ENCODE assay signal across 22 mouse cellular contexts in genomic region chr10:18224386-18224785, GRCm38 (mm10). TPM values are rescaled to one million over a fixed set of nuclear protein-coding genes. Genes with fewer than 3 reads are reported as not detected.
DNase-seq lines count a peak whose midpoint lies in the region; ATAC-seq and TF ChIP-seq lines count a peak whose summit lies in the region.
"Had no signal": no experiment of that assay in that cellular context is flagged by ENCODE, and none has a peak within 500 bp of the region (broad histone marks: within the 10 kb centered on the region; RNA-seq: fewer than 3 reads in every experiment).

No protein-coding gene starts in this region.

- H3K4me2 ChIP-seq in forebrain, embryonic 14.5 days (ENCODE audit: low read length): no peak overlapping the region
- no peak overlapping the region for H3K4me2 ChIP-seq in forebrain, embryonic 11.5 days (ENCODE audit: low read depth, low read length, severe bottlenecking)
- H3K4me2 ChIP-seq in kidney, embryonic 16.5 days (replicated peaks; ENCODE audit: low read depth, low read length): no peak overlapping the region
- H3K4me2 ChIP-seq: heart, embryonic 13.5 days; limb, embryonic 13.5 days; liver, embryonic 13.5 days; lung, embryonic 14.5 days had no signal

- H3K9ac ChIP-seq in forebrain, embryonic 14.5 days (ENCODE audit: low read length): no peak overlapping the region
- no peak overlapping the region for H3K9ac ChIP-seq in forebrain, embryonic 11.5 days (ENCODE audit: low read length)
- no peak overlapping the region for H3K9ac ChIP-seq in kidney, embryonic 16.5 days (replicated peaks; ENCODE audit: low read length)
- H3K9ac ChIP-seq: heart, embryonic 13.5 days; limb, embryonic 13.5 days; liver, embryonic 13.5 days; lung, embryonic 14.5 days had no signal

- TF ChIP-seq POLR2A in thymus, adult 2 months (IDR thresholded peaks at IDR 0.05; ENCODE audit: control insufficient read depth, extremely low read depth, insufficient read depth, low read length, poor library complexity): no peak

- H3K27ac ChIP-seq in forebrain, embryonic 14.5 days (ENCODE audit: low read depth, low read length): no peak overlapping the region
- no peak overlapping the region for H3K27ac ChIP-seq in forebrain, embryonic 11.5 days (ENCODE audit: low read depth, low read length)
- peak overlapping the region; percentile 74 for H3K27ac ChIP-seq in layer of hippocampus, adult 2 months
- H3K27ac ChIP-seq in kidney, embryonic 16.5 days (ENCODE audit: low read length): no peak overlapping the region
- no peak overlapping the region for H3K27ac ChIP-seq in thymus, adult 2 months (ENCODE audit: control insufficient read depth, insufficient read depth, low read length)
- H3K27ac ChIP-seq: heart, embryonic 13.5 days; kidney, postnatal 0 days; limb, embryonic 13.5 days; liver, embryonic 13.5 days; midbrain, embryonic 10.5 days had no signal

- H3K27me3 ChIP-seq in forebrain, embryonic 14.5 days (replicated peaks; ENCODE audit: control insufficient read depth, insufficient read depth, low read length): no peaks in the 10 kb centered on the region
- H3K27me3 ChIP-seq in forebrain, embryonic 11.5 days (ENCODE audit: control insufficient read depth, insufficient read depth, low read length): no peaks in the 10 kb centered on the region
- H3K27me3 ChIP-seq in kidney, embryonic 16.5 days (ENCODE audit: insufficient read depth, low read length): no peaks in the 10 kb centered on the region
- no peaks in the 10 kb centered on the region for H3K27me3 ChIP-seq in thymus, adult 2 months (ENCODE audit: control insufficient read depth, insufficient read depth, low read length)
- H3K27me3 ChIP-seq: heart, embryonic 13.5 days; limb, embryonic 13.5 days; liver, embryonic 13.5 days had no signal

- DNase-seq in forebrain, embryonic 14.5 days (ENCODE audit: low spot score): peak; percentile 6
- DNase-seq in forebrain, embryonic 11.5 days (ENCODE audit: low spot score): no peak
- peak; percentile 20 for DNase-seq in cerebellum, adult 8-10 months
- DNase-seq in cerebellum, postnatal 10 days: peak; percentile 50 to 54
- peak; percentile 41 to 63 for DNase-seq in layer of hippocampus, adult 2 months (ENCODE audit: low spot score in 2 of 2)
- no peak for DNase-seq in thymus, adult 2 months
- DNase-seq: gastrocnemius, postnatal 14 days; heart, adult 18-20 months; liver, embryonic 13.5 days; lung, embryonic 14.5 days; lung, postnatal 36 days; retina, postnatal 1 day; thymus, postnatal 14 days had no signal

- WGBS in forebrain, embryonic 14.5 days: 95% methylated on average over 3 of the region's 3 CpGs
- WGBS in forebrain, embryonic 11.5 days: 88% methylated on average over 3 of the region's 3 CpGs
- 69% methylated on average over 3 of the region's 3 CpGs for WGBS in kidney, embryonic 16.5 days
- WGBS in thymus, adult 2 months: 98% methylated on average over 3 of the region's 3 CpGs

- H3K36me3 ChIP-seq in forebrain, embryonic 14.5 days (ENCODE audit: control insufficient read depth, insufficient read depth, low read length): no peaks in the 10 kb centered on the region
- H3K36me3 ChIP-seq in forebrain, embryonic 11.5 days (ENCODE audit: control insufficient read depth, insufficient read depth, low read length): no peaks in the 10 kb centered on the region
- H3K36me3 ChIP-seq in kidney, embryonic 16.5 days (ENCODE audit: insufficient read depth, low read length): no peaks in the 10 kb centered on the region
- H3K36me3 ChIP-seq in thymus, adult 2 months (ENCODE audit: control insufficient read depth, insufficient read depth, low read length): no peaks in the 10 kb centered on the region
- H3K36me3 ChIP-seq: heart, embryonic 13.5 days; limb, embryonic 13.5 days; liver, embryonic 13.5 days; midbrain, embryonic 10.5 days had no signal

- no peak overlapping the region for H3K4me3 ChIP-seq in forebrain, embryonic 14.5 days (ENCODE audit: low read depth, low read length)
- no peak overlapping the region for H3K4me3 ChIP-seq in forebrain, embryonic 11.5 days (ENCODE audit: low read depth, low read length)
- no peak overlapping the region for H3K4me3 ChIP-seq in layer of hippocampus, adult 2 months
- H3K4me3 ChIP-seq in kidney, embryonic 16.5 days (ENCODE audit: low read length): no peak overlapping the region
- no peak overlapping the region for H3K4me3 ChIP-seq in thymus, adult 2 months (ENCODE audit: control insufficient read depth, insufficient read depth, low read length)
- H3K4me3 ChIP-seq: heart, embryonic 13.5 days; limb, embryonic 13.5 days; liver, embryonic 13.5 days; midbrain, embryonic 10.5 days had no signal

- no peaks in the 10 kb centered on the region for H3K4me1 ChIP-seq in forebrain, embryonic 14.5 days (ENCODE audit: control insufficient read depth, insufficient read depth, low read length)
- no peaks in the 10 kb centered on the region for H3K4me1 ChIP-seq in forebrain, embryonic 11.5 days (replicated peaks; ENCODE audit: control insufficient read depth, insufficient read depth, low read length)
- no peaks in the 10 kb centered on the region for H3K4me1 ChIP-seq in kidney, embryonic 16.5 days (ENCODE audit: insufficient read depth, low read length)
- H3K4me1 ChIP-seq in thymus, adult 2 months (replicated peaks; ENCODE audit: control insufficient read depth, insufficient read depth, low read length): no peaks in the 10 kb centered on the region
- H3K4me1 ChIP-seq: heart, embryonic 13.5 days; limb, embryonic 13.5 days; liver, embryonic 13.5 days; midbrain, embryonic 10.5 days had no signal

- no peaks in the 10 kb centered on the region for H3K9me3 ChIP-seq in forebrain, embryonic 14.5 days (replicated peaks; ENCODE audit: control insufficient read depth, low read length)
- H3K9me3 ChIP-seq in forebrain, embryonic 11.5 days (ENCODE audit: control insufficient read depth, low read length): no peaks in the 10 kb centered on the region
- H3K9me3 ChIP-seq in kidney, embryonic 16.5 days (ENCODE audit: low read length): no peaks in the 10 kb centered on the region
- H3K9me3 ChIP-seq: heart, embryonic 13.5 days; limb, embryonic 13.5 days; liver, embryonic 13.5 days; midbrain, embryonic 10.5 days had no signal

- ATAC-seq in forebrain, embryonic 14.5 days: peak; percentile 50; the same call in 1 of the 2 replicates
- no peak for ATAC-seq in forebrain, embryonic 11.5 days (replicated peaks; ENCODE audit: low FRiP score)
- ATAC-seq in kidney, embryonic 16.5 days (ENCODE audit: low FRiP score, low TSS enrichment): no peak
- ATAC-seq: hindbrain, embryonic 16.5 days; intestine, embryonic 16.5 days had no signal

- no peak for TF ChIP-seq CTCF in layer of hippocampus, adult 2 months (conservative IDR thresholded peaks at IDR 0.05)
- TF ChIP-seq CTCF in thymus, adult 2 months (IDR thresholded peaks at IDR 0.05; ENCODE audit: borderline replicate concordance, control insufficient read depth, extremely low read depth, insufficient read depth, low read length, poor library complexity): no peak

RNA-seq across cellular contexts. Expression of gene Ccdc28a, which starts 10.4 kb away (rescaled TPM):
- 8.9 and 10.3 TPM in 2 replicates for polyA plus RNA-seq in forebrain, embryonic 14.5 days (2014; fragmentation: Nextera tagmentation; extraction: Ambion mirVana)
- 5.9 and 6.0 TPM in 2 replicates for polyA plus RNA-seq in forebrain, embryonic 11.5 days (2014; fragmentation: Nextera tagmentation; extraction: Ambion mirVana)
- total RNA-seq in layer of hippocampus, adult 2 months (2021): 10 to 100 TPM; 29.8 to 33.3 TPM
- 16.2 and 16.9 TPM in 2 replicates for polyA plus RNA-seq in kidney, embryonic 16.5 days (2015; fragmentation: Nextera tagmentation; extraction: Ambion mirVana)
- polyA plus RNA-seq in thymus, adult 2 months (2012; rRNA removed): 27.8 and 40.5 TPM in 2 replicates

RNA-seq across cellular contexts. Expression of gene Ect2l, which starts 13.7 kb away (rescaled TPM):
- polyA plus RNA-seq in forebrain, embryonic 14.5 days (2014; fragmentation: Nextera tagmentation; extraction: Ambion mirVana): 0.27 TPM in 1 of 2 replicates, not detected in the other
- 0.49 and 0.85 TPM in 2 replicates for polyA plus RNA-seq in forebrain, embryonic 11.5 days (2014; fragmentation: Nextera tagmentation; extraction: Ambion mirVana)
- total RNA-seq in layer of hippocampus, adult 2 months (2021): under 1 TPM; 0.49 to 0.61 TPM
- 0.35 and 0.39 TPM in 2 replicates for polyA plus RNA-seq in kidney, embryonic 16.5 days (2015; fragmentation: Nextera tagmentation; extraction: Ambion mirVana)
- polyA plus RNA-seq in thymus, adult 2 months (2012; rRNA removed): 0.22 and 0.41 TPM in 2 replicates
- total RNA-seq: adrenal gland, adult 18-20 months; heart, postnatal 25 days had no signal
- polyA plus RNA-seq: heart, embryonic 13.5 days; lung, embryonic 14.5 days had no signal

Comparison
In these comparisons a context has a peak if more than half of its experiments do, and no peak if none do; other contexts are left out.
1. DNase-seq: peak in forebrain, embryonic 14.5 days (single experiment), cerebellum, adult 8-10 months (single experiment), cerebellum, postnatal 10 days (2 of 2) and layer of hippocampus, adult 2 months (2 of 2); none in forebrain, embryonic 11.5 days (single experiment) and thymus, adult 2 months (single experiment).